Mouse (Mus musculus) common myeloid progenitor, adult 5-6 weeks (primary cell): Measurements from ENCODE around the gene Ddx41. TPM values are rescaled to one million over a fixed set of nuclear protein-coding genes. Genes with fewer than 3 reads are reported as not detected.
"Not testable (repeated sequence)": the region's sequence is repeated elsewhere in the genome, so short reads cannot be mapped to it uniquely, and the experiment has no call there.

Experiments
- ATAC-seq: replicated peaks from 2 replicates; pipeline ENCODE4 v1.8.0; 2016; ENCODE audit warnings: low read depth, mild to moderate bottlenecking, moderate TSS enrichment, inconsistent platforms; ENCODE audit not compliant: poor library complexity, severe bottlenecking
- total RNA-seq: library from RNA; stranded (forward); fragments of 200-1000, 187-1606 nt; gene quantifications from 2 replicates; pipeline ENCODE4 v1.2.3, GENCODE M21; 2017

Ddx41 gene
- total RNA-seq = 59.8 and 62.8 TPM in 2 replicates

DNA sequence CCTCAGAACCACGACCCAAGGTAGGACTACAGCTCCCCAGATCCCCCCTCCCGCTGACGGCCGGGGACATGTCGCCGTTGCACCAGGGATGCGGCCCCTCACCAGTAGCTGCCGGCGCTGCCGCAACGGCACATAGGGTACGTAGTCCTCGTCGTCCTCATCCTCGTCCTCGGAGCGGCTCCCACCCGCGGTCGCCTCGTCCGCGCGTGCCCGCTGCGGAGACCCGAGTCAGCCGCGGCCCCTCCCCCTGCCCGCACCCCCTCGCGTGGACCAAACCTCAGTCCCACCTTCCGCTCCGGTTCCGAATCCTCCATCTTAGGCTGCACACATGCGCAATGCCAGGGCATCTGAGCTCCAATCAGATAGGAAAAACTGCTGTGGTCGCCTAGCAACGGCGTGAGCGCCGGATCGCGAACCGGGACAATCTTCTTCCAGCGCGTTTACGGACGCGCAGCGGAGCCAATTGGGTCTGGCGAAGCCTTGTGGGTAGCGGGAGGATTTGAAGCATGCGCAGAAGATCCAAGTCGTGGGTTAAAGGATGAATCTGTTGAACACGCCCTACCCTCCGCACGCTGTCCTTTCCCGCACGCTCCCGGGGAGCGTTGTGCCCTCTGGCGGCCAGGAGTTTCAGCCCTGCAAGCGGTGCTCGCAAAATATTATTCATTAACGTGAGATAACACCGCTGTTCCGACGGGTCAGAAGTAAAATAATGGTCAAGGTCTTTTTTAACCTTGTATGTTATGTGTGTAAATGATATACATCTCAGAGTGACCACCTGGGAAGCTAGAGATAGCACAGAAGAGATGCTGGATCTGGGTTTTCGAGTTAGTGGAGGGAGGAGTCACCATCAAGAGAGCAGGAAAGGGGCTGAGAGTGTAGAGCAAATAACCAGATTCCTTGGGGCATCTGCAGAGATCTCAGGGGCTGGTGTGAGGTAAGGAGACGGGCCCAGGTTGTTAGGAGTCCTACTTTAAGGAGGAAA lies at the start of gene Ddx41:
TSS of gene Ddx41 (minus strand) at position 465 of the 982 bp plus-strand sequence.
- peak; percentile 96 for ATAC-seq

DNA sequence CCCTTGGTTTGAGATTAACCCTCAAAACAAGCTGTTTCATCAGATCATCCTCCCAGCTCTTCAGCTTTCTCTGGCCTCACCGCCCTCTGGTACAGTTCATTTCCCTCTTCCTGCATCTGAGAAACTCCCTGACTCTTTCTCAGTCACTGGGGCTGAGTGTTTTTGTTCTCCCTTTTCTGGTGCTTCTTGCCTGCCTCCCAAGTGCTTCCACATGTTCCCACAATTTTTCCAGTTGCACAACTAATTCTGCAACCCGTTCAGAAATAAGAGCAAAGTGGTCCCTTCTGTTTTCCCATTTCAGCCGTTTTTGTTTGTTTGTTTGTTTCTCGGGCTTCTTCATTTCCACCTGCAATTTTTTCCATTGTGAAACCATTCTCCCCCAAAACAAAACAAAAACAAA lies 41.6 kb upstream of the Ddx41 start:
- ATAC-seq = no peak

DNA sequence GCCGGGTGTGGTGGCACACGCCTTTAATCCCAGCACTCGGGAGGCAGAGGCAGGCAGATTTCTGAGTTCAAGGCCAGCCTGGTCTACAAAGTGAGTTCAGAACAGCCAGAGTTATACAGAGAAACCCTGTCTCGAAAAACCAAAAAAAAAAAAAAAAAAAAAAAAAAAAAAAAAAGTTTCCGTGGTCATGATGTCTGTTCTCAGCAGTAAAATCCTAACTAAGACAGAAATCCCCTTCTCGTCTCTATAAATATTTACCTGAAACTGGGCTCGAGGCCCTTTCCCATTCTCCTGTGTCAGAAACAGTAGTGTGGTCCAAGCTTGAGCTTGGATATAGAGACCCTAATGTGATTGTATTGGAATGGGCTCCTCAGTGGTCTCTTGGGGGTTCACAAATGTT lies 40.4 kb upstream of the Ddx41 start:
- not testable (repeated sequence) for ATAC-seq

DNA sequence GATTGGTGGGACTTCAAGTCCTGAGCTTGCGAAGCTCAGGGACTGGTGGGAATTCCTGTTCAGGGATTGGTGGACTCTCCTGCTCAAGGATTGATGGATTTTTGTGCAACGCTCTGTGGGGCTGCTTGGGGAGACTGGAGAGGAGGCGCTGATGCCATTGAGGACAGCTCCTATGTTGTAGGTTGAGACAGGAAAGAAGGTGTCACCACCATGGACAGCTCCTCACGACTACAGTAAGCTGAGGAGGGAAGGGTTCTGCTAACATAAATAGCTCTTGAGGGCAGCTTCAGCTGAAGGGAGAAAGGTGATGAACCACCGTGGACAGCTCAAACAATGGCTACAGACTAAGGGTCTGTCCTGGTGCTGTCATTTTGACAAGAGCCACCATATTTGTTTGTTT lies 39.5 kb upstream of the Ddx41 start:
- ATAC-seq = no peak

DNA sequence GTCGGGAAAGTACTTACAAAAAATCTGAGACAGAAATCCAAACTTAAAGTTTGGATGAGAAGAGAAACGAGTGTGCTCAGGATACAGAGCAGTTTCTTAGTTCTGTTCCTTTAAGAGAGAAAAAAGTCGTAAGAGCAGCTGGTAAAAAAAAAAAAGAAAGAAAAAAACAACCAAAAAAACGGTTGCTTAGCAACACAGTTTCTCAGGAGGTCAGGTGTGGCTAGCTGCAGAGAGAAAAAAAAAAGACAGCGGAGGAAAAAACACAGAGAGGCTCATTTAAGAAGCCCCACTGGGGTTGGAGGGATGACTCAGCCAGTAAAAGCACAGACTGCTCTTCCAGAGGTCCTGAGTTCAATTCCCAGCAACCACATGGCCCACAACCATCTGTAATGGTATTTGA lies 37.9 kb upstream of the Ddx41 start:
- ATAC-seq = no peak

DNA sequence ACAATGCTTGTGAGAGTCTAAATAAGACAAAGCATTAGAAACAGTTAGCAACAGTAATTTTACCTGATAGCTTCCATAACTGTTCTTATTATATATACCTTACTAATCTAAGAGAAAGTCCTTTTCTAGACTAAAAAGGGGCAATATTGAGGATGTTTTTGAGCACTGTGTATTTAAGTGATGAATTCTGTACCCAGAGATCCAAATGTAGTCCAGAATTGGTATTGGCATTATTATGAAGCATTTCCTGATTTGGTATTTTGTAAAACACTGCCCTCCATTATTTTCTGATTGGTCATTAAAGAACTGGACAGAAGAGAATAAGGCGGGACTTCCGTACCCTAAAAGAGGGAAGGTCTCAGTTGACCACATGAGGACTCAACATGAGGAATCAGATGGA lies 37.0 kb upstream of the Ddx41 start, which contains the start of gene Tmed9:
TSS of gene Tmed9 (plus strand) at position 301 of the 400 bp plus-strand sequence.
- no peak for ATAC-seq

DNA sequence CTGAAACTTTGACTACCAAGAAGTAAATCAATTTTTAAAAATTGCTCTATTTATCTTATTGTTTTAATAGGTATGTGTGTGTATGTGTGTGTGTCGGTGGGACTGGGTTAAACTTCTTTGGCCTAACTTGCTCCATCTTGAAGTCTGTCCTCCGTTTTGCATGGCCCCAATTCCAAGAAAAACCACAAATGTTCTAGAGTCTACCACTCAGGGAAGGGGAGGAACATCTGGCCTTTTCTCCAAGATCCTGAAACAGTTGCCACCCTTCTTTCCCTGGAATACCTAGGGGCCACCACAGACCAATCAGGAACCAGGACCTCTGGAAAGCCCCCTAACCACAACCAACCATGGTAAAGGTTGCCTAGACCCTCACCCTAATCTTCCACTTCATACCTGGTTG lies 35.5 kb upstream of the Ddx41 start:
- no peak for ATAC-seq

GRCm38 (mm10) chr13:55571027-55571751 lies 34.7 kb upstream of the Ddx41 start, which contains the start of gene Fam193b:
Gene Fam193b, minus strand, starts transcription at chr13:55571120.
- peak; percentile 94 for ATAC-seq

GRCm38 (mm10) chr13:55570286-55570973 lies 34.0 kb upstream of the Ddx41 start:
- ATAC-seq = peak; percentile 24; the same call in 1 of the 2 replicates

GRCm38 (mm10) chr13:55569726-55570285 lies 33.3 kb upstream of the Ddx41 start:
- ATAC-seq = no peak

- ATAC-seq = not testable (repeated sequence)
Measured at GRCm38 (mm10) chr13:55568524-55568923, 32.1 kb upstream of the Ddx41 start.

- no peak for ATAC-seq
Measured at GRCm38 (mm10) chr13:55567949-55568348, 31.5 kb upstream of the Ddx41 start.

DNA sequence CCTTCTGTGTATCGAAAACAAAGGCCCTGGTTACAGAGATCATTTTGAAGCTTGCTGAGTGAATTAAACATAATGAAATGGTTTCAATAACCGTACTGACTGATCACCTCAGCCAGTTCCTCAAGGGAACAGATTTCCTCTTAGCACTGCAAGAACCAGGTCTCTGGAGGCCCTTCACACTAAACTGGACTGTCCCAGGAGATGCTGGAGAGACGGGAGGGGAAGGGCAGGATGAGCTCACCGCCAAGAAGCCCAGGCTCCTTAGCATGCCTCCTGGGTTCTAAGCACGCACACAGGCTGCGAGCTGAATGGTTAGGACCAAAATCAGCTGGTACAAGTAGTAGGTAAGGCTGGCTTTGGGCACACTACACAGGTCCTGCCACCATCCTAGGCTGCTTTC lies 30.5 kb upstream of the Ddx41 start:
- ATAC-seq = no peak

- ATAC-seq = no peak
Measured at GRCm38 (mm10) chr13:55563266-55563879, 26.9 kb upstream of the Ddx41 start.

- ATAC-seq = no peak
Measured at GRCm38 (mm10) chr13:55557499-55557898, 21.0 kb upstream of the Ddx41 start.

GRCm38 (mm10) chr13:55555921-55556320 lies 19.5 kb upstream of the Ddx41 start:
- no peak for ATAC-seq

DNA sequence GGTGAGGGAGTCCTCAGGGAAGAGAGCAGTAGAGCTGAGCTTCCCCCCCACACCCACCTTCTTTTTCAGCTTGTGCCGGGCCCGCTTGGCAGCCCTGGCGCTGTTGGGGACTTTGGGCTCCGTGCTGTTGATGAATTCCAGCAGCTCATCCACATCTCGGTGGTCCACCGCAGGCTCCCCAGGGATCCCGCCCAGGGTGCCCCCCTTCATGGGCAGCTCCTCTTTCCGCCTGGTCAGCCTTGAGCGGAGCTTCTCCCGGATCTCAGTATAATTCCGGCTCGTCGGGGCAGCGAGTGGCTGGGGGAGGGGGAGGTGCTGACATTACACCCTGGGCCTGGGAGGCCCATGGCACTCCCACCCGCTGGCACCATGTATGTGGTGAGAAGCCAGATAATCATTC lies 12.6 kb upstream of the Ddx41 start:
- no peak for ATAC-seq

DNA sequence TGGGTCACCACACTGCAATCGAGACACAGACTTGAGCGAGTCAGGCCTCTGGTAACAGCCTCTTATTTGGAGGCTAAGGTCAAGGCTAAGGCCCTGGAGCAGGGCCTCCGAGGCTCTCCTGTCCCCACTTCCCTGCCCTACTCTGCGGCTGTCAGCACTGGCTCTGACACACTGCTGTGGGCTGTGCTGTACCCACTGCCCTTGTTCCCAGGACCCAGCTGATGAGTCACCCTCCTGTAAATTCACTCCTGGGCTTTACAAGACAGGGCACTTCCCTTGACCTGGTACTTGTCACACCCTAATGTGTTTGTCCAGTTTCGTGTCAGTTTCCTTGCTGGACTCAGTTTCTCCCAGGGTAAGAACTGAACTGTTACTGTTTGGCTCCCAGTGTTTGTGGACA lies 12.0 kb upstream of the Ddx41 start:
- no peak for ATAC-seq

DNA sequence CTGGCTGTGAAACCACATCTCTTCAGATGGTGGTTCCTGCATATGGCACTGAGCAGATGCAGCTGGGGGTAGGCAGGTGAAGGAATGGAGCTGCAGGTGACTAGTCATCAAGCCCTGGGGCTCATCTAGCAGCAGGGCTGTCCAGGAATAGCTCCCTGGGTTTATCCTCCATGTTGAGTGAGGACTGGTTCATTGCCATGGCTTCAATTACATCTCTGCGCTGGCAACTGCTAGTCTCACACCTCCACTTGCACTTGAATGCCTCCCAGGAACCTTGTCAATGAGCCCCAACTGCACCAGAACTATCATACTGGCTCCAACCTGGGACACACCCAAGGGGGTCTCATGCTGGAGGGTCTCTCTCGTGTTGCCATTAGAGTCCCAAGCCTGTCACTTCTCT lies 11.5 kb upstream of the Ddx41 start:
- no peak for ATAC-seq

DNA sequence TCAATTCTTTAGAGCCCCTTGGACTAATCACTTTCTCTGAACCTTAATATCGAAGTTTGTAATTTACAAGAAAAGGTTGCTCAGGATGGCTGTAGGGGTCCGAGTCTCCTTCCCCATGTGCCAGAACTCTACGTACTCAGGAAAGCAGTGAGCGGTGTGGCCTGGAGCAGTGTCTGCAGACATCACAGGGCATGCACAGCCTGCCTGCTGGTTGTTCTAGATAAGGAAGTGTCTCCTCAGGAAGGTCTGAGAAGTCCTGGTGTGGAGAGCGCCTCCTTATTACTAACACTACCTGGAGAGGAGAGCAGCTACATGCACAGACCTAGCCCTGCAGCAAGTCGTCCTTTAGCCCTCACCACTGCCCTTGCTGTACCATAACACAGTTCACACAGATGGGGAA lies 8.3 kb upstream of the Ddx41 start:
- ATAC-seq = no peak
